Mouse (Mus musculus) lung, postnatal 0 days (tissue): ENCODE measurements around the gene Prkcb.

ENCODE experiments used
- CTCF ChIP-seq: IDR thresholded peaks from 2 replicates; pipeline ENCODE4 v1.5.1; 2016; ENCODE audit warnings: antibody characterized with exemption, mild to moderate bottlenecking
- EP300 ChIP-seq: IDR thresholded peaks from 2 replicates; pipeline ENCODE4 v1.6.1; 2016; ENCODE audit warnings: antibody characterized with exemption, mild to moderate bottlenecking, control low read depth

- TF ChIP-seq CTCF: no peak
- TF ChIP-seq EP300: no peak
Observed at GRCm38 (mm10) chr7:122565371-122565770, 276.8 kb downstream of the Prkcb start.
